Mouse (Mus musculus) kidney, embryonic 15.5 days (tissue): ENCODE measurements around the gene Crb3. TPM values are rescaled to one million over a fixed set of nuclear protein-coding genes. Genes with fewer than 3 reads are reported as not detected.

Source experiments
- ATAC-seq: fragments of 200-750 bp; cut with Nextera tagmentation; replicated peaks from 2 replicates; pipeline ENCODE4 v1.8.0; 2017; ENCODE audit warnings: moderate TSS enrichment; ENCODE audit not compliant: low FRiP score
- H3K27ac ChIP-seq: fragments of 300-500 bp; sonication (generic); 2 replicates; pipeline ENCODE4 v1.5.1; 2015; ENCODE audit warnings: mild to moderate bottlenecking, inconsistent platforms
- H3K27me3 ChIP-seq: fragments of 300-500 bp; sonication (generic); 2 replicates; pipeline ENCODE4 v1.6.1; 2015; ENCODE audit warnings: inconsistent platforms
- H3K36me3 ChIP-seq: fragments of 300-500 bp; sonication (generic); 2 replicates; pipeline ENCODE4 v1.6.1; 2015; ENCODE audit warnings: inconsistent platforms
- H3K4me1 ChIP-seq: fragments of 300-500 bp; sonication (generic); 2 replicates; pipeline ENCODE4 v1.6.1; 2015; ENCODE audit warnings: inconsistent platforms
- H3K4me2 ChIP-seq: fragments of 300-500 bp; sonication (generic); 2 replicates; pipeline ENCODE4 v1.6.1; 2015; ENCODE audit warnings: moderate library complexity, mild to moderate bottlenecking, inconsistent platforms
- H3K4me3 ChIP-seq: fragments of 300-500 bp; sonication (generic); replicated peaks from 2 replicates; pipeline ENCODE4 v1.5.1; 2015; ENCODE audit warnings: mild to moderate bottlenecking, inconsistent platforms
- H3K9ac ChIP-seq: fragments of 300-500 bp; sonication (generic); 2 replicates; pipeline ENCODE4 v1.6.1; 2015; ENCODE audit warnings: mild to moderate bottlenecking, inconsistent platforms
- H3K9me3 ChIP-seq: fragments of 300-500 bp; sonication (generic); replicated peaks from 2 replicates; pipeline ENCODE4 v1.6.1; 2016; ENCODE audit warnings: inconsistent platforms
- WGBS: fragments of 180-500 bp; shearing (Covaris S2); methylation state at CpG from one replicate; pipeline ENCODE4 v1.1.7; 2015; ENCODE audit warnings: mixed read lengths; 5-methylcytosine and 5-hydroxymethylcytosine counted together
- polyA plus RNA-seq: library from polyadenylated mRNA; unstranded; fragments of >200 nt; fragmentation: Nextera tagmentation; extraction: Ambion mirVana; gene quantifications from 2 replicates; pipeline ENCODE4 v1.2.1, GENCODE M21; 2015

Gene Crb3
- polyA plus RNA-seq, 1 experiment from 2014 or later, result 49.9 TPM

- H3K4me1 ChIP-seq, result peaks cover 27% of the 10 kb centered on the region
- H3K36me3 ChIP-seq, result no peaks in the 10 kb centered on the region
- H3K9me3 ChIP-seq, result no peaks in the 10 kb centered on the region
- 50% methylated on average over 5 of the region's 5 CpGs for WGBS
- H3K4me2 ChIP-seq, result no peak overlapping the region
- H3K4me3 ChIP-seq, result no peak overlapping the region
- no peaks in the 10 kb centered on the region for H3K27me3 ChIP-seq
- no peak overlapping the region for H3K9ac ChIP-seq
- no peak for ATAC-seq
- no peak overlapping the region for H3K27ac ChIP-seq
These were observed 49.8 kb downstream of the Crb3 start for GRCm38 (mm10) chr17:57108666-57109171.

- Histone ChIP-seq H3K9me3 (no peaks in the 10 kb centered on the region), H3K36me3 (no peaks in the 10 kb centered on the region), H3K27me3 (no peaks in the 10 kb centered on the region), H3K4me3 (no peak overlapping the region), H3K27ac (no peak overlapping the region), H3K4me2 (no peak overlapping the region), H3K9ac (no peak overlapping the region), H3K4me1 (peaks cover 15% of the 10 kb centered on the region)
- WGBS, result 93% methylated on average over 1 of the region's 1 CpGs
- no peak for ATAC-seq
These were observed 51.1 kb downstream of the Crb3 start for GRCm38 (mm10) chr17:57110005-57110404.

GRCm38 (mm10) chr17:57112768-57113474 is 54.0 kb downstream of the Crb3 start:
- ATAC-seq, result no peak
- 73% methylated on average over 10 of the region's 10 CpGs for WGBS
- Histone ChIP-seq H3K9me3 (no peaks in the 10 kb centered on the region), H3K4me1 (no peaks in the 10 kb centered on the region), H3K9ac (no peak overlapping the region), H3K4me3 (no peak overlapping the region), H3K27ac (no peak overlapping the region), H3K27me3 (0 out of 2 replicates have a peak, but pooled peaks cover 6% of the 10 kb centered on the region), H3K36me3 (no peaks in the 10 kb centered on the region), H3K4me2 (no peak overlapping the region)

Other genes starting within 250 kb of the Crb3 start
- 3.7 and 4.1 TPM in 2 replicates for gene Rfx2, start 228.1 kb upstream of the Crb3 start, polyA plus RNA-seq
- gene Acsbg2, start 184.7 kb upstream of the Crb3 start, polyA plus RNA-seq, result not detected in 2 replicates
- gene 1700061G19Rik, start 183.6 kb upstream of the Crb3 start, polyA plus RNA-seq, result 0.27 and 0.30 TPM in 2 replicates
- gene Mllt1, start 123.7 kb upstream of the Crb3 start, polyA plus RNA-seq, result 54.6 and 57.8 TPM in 2 replicates
- gene Acer1, start 77.0 kb upstream of the Crb3 start, polyA plus RNA-seq, result 0.15 TPM in 1 of 2 replicates, not detected in the other
- gene Clpp, start 68.8 kb upstream of the Crb3 start, polyA plus RNA-seq, result 150 and 165 TPM in 2 replicates
- 55.3 and 56.7 TPM in 2 replicates for gene Alkbh7, start 61.8 kb upstream of the Crb3 start, polyA plus RNA-seq
- 0.87 and 1.3 TPM in 2 replicates for gene Pspn, start 59.1 kb upstream of the Crb3 start, polyA plus RNA-seq
- gene Gtf2f1, start 47.8 kb upstream of the Crb3 start, polyA plus RNA-seq, result 64.0 and 70.3 TPM in 2 replicates
- 0.30 and 0.37 TPM in 2 replicates for gene Gm17949, start 47.6 kb upstream of the Crb3 start, polyA plus RNA-seq
- 46.1 TPM in 2 replicates for gene Khsrp, start 27.6 kb upstream of the Crb3 start, polyA plus RNA-seq
- gene Slc25a41, start 17.5 kb upstream of the Crb3 start, polyA plus RNA-seq, result 0.26 TPM in 1 of 2 replicates, not detected in the other
- 11.4 and 12.9 TPM in 2 replicates for gene Slc25a23, start 758 bp downstream of the Crb3 start, polyA plus RNA-seq
- gene Dennd1c, start 19.4 kb downstream of the Crb3 start, polyA plus RNA-seq, result 4.7 and 6.0 TPM in 2 replicates
- gene Tubb4a, start 28.7 kb downstream of the Crb3 start, polyA plus RNA-seq, result 23.6 and 29.4 TPM in 2 replicates
- gene Tnfsf9, start 46.2 kb downstream of the Crb3 start, polyA plus RNA-seq, result 10.2 and 10.4 TPM in 2 replicates
- 0.38 TPM in 1 of 2 replicates, not detected in the other for gene Cd70, start 90.7 kb downstream of the Crb3 start, polyA plus RNA-seq
- 0.08 TPM in 1 of 2 replicates, not detected in the other for gene Tnfsf14, start 135.1 kb downstream of the Crb3 start, polyA plus RNA-seq
- gene C3, start 169.0 kb downstream of the Crb3 start, polyA plus RNA-seq, result 2.3 and 5.4 TPM in 2 replicates
- 35.6 and 39.5 TPM in 2 replicates for gene Gpr108, start 189.3 kb downstream of the Crb3 start, polyA plus RNA-seq
- gene Trip10, start 190.3 kb downstream of the Crb3 start, polyA plus RNA-seq, result 44.5 and 47.5 TPM in 2 replicates
- gene Vav1, start 220.0 kb downstream of the Crb3 start, polyA plus RNA-seq, result 1.7 and 1.8 TPM in 2 replicates